Mouse (Mus musculus): ENCODE results near the gene Mag.
"Not testable (repeated sequence)": the region's sequence is repeated elsewhere in the genome, so short reads cannot be mapped to it uniquely, and the experiment has no call there.

The Mag gene

DNA sequence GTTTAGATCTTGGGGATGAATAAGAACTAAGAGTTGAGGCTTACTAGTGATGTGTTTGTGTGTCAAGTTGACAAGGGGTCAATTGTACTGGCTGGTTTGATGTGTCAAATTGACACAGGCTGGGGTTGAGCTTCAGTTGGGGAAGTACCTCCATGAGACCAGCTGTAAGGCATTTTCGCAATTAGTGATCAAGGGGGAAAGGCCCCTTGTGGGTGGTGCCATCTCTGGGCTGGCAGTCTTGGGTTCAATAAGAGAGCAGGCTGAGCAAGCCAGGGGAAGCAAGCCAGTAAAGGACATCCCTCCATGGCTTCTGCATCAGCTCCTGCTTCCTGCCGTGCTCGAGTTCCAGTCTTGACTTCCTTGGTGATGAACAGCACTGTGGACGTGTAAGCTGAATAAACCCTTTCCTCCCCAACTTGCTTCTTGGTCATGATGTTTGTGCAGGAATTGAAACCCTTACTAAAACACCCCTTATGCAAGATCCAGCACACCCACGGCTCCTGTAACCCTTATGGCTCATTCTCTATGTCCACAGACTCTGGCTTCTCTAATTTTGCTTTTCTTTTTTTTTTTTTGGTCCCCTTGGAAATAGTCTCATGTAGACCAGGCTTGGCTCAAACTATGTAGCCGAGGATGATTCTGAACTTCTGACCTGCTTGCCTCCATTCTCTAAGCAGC lies 20.9 kb upstream of the Mag start:
- DNase-seq = not testable (repeated sequence)

DNA sequence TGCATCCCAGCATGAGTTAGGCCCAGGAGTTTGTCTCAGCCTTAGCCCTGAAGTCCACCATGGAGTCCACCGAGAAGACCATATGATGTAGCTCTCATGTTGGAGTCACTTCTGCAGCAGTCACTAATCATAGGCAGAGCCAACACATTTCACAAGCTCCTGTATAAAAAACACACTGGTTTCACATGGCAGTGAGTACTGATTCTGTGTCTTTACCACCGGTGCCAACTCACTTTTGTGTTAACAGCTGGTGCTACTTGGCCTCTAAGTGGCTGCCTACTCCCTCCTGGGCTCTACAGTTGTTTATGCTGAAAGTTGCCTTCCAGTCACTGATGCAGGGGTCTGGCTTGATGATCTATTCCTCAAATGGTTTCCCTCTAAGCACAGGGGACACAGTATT lies 9.9 kb upstream of the Mag start, which contains the start of gene Hamp2:
Gene Hamp2 (minus strand): TSS at position 101 of the 400 bp plus-strand sequence.
- not testable (repeated sequence) for DNase-seq

DNA sequence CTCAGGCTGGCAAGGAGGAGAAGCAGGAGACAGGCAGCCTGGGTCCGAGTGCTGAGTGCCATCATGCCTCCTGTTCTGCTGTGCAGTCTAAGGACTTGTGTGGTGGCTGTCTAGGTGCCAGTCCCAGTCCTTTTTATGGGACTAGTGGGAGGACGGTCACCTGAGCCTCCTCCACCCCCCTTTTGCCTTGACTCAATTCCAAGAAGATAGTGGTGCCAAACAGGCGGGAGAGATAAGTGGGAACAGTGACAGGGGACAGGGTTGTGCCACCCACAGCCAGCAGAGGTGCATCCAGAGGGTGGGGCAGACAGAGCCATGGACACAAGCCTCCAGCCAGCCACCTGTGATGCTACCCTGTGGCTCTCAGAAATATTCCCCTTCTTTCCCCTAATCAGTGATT lies 9.4 kb upstream of the Mag start:
- DNase-seq = no peak

DNA sequence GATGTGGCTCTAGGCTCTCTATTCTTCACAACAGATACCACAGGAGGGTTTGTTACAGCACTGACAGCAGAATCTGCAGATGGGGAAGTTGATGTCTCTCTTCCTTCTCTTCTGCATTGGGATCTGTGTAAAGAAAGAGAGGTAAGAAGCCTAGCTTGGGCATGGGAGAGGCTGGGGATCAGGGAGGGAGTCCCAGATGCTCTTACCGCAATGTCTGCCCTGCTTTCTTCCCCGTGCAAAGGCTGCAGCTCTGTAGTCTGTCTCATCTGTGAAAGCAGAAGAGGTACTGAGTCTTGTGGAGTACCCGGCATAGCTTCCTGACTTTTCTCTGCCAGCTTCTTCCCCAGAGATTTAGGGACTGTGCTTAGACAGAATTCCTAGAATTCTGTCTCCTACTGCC lies 7.8 kb upstream of the Mag start:
- DNase-seq = not testable (repeated sequence)

DNA sequence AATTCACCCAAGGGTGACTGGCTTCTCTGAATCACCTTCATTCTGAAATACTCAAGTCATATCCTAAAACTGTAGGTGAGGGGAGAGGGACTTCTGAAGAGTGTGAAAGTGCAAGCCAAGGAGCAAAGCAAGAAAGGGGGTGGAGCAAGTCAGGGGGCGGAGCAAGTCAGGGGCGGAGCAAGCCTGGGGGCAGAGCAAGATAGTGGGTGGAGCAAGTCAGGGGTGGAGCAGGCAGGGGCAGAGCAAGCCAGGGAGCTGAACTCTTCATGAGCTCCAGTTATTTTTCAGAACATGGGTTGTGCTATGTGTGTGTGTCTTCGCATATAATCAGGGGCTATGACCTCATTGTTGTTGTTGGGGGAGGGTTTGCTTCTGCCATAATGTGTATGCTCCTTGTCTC lies 5.5 kb upstream of the Mag start:
- no peak for DNase-seq

DNA sequence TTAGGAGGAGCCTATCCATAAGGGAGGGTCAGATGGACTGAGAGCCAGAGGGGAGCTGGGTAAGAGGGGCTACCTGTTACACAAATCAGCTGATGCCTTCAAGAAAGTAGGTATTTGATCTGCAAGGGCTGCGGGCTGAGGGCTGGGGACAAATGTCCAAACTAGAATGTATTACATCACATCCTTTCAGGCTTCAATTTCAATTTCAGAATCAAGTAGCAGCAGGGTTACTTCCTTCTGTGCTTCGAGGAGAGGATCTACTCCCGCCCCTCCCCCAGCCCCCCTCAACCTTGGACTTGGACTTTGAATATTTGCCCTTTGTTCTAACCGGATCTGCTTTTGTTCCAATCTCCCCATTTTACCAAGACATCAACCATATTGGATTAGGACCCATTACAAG lies 2.5 kb upstream of the Mag start:
- no peak for DNase-seq

DNA sequence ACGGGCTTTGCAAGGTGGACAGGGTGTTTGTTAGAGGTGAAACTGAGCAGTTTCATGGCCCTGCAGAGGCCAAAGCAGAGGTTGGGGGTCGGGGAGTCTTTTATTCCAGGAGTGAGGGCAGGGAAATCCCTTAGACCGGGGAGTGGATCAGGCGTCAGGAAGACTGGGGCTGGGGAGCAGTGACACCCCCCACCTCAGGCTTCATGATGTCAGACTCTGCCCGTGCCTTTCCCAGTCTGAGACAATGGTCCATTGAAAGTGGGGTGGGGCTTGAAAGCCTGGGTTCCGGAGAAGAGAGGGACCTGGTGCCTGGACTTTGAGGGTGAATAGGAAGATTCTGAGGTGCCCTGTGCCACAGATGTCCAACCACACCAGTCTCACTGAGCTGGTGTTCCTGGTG lies 2.0 kb upstream of the Mag start:
- peak; percentile 23 for DNase-seq

DNA sequence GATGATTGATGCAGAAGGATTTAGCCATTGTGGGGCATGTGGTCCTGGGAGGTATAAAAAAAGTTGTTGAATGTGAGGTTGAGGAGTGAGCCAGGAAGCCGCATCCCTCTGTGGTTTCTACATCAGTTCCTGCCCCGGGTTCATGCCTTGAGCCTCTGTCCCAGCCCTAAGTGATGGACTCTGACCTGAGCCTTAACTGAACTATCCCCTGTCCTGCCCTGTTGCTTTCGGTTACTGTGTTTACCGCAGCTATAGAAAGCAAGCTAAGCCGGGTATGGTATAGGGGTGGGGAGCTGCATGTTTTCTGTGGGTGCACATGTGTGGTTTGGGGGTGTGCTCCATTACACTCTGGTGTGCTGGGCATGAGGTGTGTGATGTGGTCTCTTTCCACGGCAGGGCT lies 4.9 kb downstream of the Mag start:
- no peak for DNase-seq

DNA sequence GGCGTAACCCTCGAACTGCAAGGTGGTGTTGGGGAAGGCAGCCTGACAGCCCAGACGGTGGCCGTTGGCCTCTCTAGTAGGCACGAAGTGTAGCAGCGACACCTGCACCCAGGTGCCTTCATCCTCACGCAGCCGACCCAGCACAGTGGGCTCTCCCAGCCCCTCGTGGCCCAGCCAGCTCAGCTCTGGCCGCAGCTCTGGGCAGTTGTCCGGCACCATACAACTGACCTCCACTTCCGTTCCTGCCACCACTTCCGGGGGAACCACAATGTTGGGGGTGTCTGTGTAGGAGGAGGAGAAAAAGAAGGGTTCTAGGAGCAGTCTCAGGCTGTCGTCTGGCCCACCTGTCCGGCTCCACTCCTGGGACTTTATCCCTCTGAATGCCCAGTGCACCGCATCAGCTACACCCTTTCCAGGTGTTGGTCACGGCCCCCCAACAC lies 5.7 kb downstream of the Mag start:
- DNase-seq = no peak

DNA sequence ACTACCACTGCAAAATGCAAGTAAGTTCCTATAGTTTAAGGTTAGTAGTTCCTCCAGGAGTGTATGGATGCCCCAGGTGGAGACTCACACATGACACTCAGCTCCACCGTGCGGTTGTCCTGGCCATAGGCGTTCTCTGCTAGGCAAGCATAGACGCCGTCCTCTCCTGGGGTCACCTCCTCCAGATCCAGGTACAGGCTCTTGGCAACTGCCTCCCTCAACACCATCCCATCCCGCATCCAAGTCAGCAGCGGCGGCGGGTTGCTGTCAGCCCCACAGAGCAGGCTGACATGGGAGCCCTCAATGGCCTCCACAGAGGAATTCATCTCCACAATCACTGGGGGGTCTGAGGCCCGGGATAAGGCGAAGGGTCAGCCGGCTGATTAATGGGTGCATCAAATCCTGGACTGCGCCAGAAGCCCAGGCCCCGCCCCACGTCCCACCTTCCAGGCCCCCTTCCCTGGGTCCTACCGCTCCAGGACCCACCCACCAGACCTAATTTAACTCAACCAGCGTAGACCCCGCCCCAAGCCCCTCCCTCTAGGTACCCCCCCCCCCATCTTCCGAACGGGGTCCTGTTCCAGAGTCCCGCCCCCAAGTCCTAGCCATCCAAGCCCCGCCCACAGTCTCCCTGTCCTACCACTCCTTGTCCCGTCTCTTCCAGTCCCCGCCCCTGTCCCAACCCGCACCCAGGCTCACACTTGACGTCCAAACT lies 6.2 kb downstream of the Mag start:
- DNase-seq = no peak

DNA sequence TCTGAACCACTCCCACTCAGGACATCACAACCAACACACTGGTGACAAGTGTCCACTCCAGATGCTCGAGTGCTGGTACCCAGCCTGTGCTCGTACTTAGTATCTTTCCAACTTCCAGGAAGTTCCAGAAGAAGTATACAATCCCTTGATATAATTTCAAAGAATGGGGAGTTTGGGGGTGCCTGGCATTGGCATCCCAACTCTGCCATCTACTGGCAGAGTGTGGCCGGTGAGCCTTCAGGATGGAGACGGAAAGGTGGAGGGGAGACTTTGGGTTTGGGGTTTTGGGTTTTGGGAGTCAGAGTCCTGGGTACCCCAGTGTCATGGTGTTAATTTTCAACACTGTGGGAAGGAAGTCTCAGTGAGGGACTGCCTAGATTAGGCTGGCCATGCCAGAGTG lies 10.6 kb downstream of the Mag start:
- no peak for DNase-seq

DNA sequence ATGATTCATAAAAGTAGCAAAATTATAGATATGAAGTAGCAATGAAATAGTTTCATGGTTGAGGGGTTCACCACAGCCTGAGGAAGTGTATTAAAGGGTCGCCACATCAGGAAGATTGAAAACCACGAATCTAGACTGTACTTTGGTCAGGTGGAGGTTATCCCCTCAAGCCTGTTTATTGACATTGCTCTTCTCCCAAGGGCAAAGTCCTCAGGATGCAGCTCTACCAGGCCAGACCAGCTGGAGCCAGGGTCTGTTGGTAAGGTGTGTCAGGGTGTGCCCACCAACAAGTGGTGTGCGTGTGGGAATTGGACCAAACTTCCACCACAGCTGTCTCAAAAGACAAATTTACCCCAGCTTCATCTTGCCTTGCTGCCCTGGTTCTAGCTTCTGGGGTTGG lies 19.5 kb downstream of the Mag start:
- DNase-seq = no peak

DNA sequence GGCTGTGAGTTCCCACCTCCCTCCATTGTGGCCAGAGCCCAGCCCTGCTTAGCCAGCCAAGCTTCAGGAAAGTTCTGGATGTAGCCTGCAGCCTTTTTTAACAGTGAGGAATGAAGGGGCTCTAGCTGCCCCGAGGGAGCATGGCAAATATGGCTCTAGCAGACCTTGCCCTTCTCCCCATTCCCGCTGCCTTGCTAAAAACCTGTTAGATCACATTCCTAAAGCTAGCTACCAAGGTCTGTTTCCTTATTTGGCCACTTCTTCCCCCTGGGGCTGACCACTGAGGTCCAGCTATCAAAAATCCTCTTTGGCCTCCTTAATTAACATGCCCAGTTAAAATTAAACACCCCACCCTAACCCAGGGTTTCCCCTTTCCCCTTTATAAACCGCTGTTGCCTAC lies 22.2 kb downstream of the Mag start:
- no peak for DNase-seq

DNA sequence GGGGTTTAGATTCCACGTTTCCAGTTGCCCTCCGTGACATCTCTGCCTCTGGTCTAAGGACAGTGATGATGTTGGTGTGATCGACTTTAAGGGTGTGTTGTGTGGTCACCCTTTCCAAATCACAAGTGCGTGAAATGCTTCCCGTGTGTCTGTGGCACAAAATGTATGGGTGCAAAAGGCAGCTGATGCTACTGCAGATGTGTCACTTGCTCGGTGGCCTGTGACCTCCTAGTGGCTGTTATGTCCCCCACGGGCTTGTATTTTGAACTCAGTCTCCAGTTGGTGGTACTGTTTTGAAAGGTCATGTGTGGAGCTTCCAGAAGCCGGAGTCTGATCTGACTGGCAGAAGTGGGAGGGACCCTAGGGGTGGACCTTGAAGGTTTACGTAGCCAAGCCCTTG lies 22.9 kb downstream of the Mag start:
- DNase-seq = no peak

DNA sequence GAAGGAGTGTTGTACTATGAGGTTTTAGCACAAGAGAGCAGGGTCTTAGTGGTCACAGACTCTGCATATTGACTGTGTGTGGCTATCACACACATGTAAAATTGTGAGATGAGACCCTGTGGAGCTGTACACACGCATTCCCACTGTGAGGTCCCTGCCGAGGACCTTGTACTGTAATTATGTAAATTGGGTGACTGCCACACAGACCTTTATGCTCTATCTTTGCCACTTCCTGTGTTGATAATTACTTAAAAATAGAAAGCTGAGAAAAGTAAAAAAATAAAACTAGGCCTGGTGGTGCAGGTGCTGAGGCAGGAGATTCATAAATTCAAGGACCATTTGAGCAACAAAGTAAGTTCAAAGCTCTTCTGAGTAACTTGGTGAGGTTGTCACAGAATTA lies 24.0 kb downstream of the Mag start:
- no peak for DNase-seq

DNA sequence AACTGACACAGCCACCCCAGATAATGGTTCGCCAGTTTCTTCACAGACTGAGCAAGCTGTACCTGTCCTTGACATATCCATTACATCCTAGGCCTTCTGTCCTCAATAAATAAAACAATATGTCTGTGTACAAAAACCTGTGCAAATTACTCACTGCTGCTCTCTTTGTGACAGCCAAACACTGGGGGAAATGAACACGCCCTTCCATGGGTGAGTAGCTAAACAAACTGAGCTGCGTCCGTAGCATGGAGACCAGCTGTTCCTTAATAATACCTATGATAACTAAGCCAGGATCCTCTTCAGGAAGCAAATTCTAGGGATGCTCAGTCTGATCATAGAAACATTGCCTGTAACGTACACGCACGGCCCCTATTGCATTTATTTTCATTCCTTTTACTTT lies 25.9 kb downstream of the Mag start:
- no peak for DNase-seq

DNA sequence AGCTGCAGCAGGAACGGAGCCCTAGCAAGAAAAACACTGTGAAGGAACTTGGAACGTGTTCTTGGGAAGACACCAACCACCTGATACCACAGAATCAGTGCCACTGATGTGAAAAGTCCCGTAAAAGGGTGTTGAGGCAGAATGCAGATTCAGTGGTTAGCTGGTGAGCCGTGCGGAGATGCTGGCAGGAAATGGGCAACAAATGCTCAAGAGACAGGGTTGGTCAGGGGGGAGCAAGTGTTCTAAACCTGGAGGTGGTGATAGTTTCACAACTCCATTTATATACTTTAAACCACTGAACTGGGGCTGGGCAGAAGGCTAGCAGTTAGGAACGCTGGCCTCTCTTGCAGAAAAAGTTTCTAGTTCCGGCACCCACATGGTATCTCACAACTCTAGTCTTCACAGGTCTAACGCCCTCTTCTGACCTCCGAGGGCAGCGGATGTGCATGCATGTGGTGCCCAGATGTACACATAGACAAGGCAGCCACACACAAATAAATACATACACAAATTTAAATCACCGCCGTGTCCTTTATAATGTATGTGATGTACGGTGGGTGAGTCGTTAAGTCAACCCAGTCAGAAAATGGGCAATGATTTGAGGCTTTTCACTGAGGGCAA lies 27.0 kb downstream of the Mag start:
- no peak for DNase-seq

DNA sequence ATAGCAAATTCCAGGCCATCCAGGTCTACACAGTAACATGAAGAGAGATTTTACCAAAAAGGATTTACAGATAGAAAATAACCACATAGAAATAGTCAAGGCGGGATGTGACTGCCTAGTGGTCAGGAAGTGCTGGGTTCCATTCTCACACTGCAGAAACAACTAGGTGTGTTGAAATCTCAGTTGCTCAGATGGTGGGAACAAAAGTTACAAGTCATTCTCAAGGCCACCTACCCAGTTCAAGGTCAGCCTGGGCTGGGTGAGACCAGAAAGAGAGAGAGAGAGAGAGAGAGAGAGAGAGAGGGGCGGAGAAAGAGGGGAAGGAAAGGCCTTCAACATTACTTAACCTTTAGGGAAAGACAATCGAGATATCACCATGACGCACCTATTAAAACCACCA lies 27.8 kb downstream of the Mag start:
- DNase-seq = no peak

DNA sequence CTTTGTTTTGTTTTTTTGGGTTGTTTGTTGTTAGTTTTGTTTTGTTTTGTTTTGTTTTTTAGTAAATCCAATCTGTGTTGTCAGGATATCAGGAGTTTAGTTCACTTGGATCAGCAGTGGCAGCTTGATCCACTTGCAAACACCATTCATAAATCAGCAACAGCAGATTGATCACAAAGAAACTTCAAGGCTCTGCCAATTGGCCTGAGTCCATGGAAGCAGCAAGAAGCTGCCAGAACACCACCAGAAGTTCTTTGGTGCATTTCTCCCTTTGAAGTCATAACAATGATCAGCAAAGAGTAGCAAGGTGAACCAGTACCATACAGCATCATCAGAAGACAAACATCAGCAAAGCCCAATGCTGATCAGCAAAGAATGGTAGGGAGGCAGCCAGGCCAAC lies 30.6 kb downstream of the Mag start:
- DNase-seq = no peak

DNA sequence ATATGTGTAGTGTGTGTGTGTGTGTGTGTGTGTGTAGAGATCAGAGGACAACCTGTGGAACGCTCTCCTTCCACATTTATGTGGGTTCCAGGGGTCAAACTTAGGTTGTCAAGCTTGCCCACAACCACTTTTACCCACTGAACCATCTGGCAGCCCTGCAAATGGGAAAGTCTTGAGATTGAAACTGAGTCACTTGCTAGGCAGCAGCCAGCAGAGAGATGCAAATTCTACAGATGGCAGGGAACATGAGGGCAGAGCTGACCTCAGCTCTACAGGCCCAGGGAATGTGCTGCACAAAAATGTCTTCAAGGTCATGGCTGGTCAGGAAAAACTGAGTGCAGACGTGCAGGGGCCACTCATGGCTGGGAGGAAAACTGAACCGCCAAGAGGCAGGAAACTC lies 33.3 kb downstream of the Mag start:
- no peak for DNase-seq

DNA sequence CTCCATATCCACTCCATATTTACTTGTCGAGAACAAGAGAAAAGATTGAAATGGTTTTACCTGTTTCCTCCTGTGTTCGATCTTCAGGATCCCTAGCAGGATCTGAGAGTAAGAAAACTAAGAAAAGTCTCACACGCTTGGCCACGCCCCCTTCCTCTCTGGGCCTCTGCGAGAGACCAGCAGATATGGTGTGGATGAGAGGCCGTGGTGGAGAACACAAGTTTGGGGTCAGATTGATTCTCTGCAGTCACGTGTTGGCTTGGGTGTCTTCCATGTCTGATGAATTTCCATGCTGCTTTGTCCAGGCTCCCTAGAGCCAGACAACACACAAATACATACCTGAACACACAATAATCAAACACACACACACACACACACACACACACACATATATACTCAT lies 34.5 kb downstream of the Mag start, which contains the start of gene Cd22:
Gene Cd22 (minus strand): TSS at position 167 of the 400 bp plus-strand sequence.
- no peak for DNase-seq

DNA sequence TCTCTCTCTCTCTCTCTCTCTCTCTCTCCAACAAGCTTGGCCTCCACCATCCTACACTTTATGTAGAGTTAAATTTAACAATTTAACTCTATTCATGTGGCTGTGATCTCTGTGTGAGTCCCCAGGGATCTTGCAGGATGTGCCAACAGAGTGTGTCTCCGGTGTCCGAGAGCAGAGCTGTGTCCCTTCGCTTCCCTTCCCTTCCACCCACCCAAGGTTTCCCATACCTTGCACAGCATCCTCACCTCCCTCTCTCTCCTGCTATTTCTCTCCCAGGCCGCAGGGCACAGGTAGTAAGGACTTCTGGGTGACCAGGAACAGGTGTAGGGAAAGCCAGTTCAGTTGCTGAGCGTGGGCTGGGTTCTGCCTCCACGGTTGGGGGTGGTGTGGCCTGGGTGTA lies 35.7 kb downstream of the Mag start:
- DNase-seq = no peak

DNA sequence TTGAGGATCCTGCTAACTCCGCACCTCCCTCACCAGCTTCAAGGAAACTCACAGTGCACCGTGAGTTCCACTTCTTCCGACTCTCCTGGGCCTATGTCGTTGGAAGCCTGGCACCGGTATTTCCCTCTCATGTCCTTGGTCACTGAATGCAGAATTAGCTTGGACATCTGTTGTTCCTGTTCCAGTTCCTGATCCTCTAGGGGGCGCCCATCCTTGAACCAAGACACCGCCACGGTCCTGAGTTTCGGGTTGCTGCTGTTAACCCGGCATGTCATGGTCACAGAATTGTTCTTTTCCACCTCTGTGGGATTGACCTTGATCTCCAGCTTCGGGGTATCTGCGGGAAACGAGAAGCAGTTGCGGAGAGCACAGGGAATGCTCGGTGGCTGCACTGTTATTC lies 41.6 kb downstream of the Mag start:
- DNase-seq = peak; percentile 57

DNA sequence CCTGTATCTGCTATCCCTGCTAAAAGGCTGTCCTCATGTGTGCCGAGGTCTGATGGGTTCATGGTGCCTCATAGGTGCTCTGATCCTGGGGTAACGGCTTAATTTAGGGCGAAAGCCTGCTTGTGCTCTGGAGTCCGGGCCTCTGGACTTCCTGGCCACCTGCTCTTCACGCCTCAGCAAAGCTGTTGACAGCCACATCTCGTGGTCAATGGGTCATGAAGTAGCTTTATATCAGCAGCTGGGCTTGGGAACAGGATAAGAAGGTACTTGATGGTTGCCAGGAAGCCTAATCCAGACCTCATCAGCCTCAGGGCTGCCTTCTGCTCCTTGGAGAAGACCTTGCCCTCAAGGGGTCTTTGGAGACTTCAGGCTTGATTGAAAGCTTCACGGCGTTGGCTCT lies 51.3 kb downstream of the Mag start:
- no peak for DNase-seq

All from right cerebral cortex, adult 18-20 months (tissue).